ENCODE assay signal across 21 mouse cellular contexts in the genomic region with DNA sequence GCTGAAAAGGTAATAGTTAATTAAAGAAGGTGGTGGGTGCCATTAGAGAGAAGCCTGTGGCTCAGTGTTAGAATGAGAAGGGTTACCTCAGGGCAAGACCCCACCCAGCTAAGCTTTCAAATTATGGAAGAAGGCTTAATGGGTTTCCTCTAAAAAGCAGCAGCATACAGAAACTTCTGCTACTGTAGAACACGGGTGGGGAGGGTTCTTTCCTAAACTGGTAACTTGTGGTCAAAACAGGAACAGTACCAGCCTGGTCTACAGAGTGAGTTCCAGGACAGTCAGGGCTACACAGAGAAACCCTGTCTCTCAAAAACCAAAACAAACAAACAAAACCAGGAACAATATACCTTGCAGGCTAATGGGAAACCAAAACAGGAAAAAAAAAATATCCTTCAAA. TPM values are rescaled to one million over a fixed set of nuclear protein-coding genes. Genes with fewer than 3 reads are reported as not detected.
DNase-seq lines count a peak whose midpoint lies in the region; ATAC-seq and TF ChIP-seq lines count a peak whose summit lies in the region.
"Had no signal": no experiment of that assay in that cellular context is flagged by ENCODE, and none has a peak within 500 bp of the region (broad histone marks: within the 10 kb centered on the region; RNA-seq: fewer than 3 reads in every experiment).

No protein-coding gene starts in this region.

- H3K27me3 ChIP-seq in liver, embryonic 15.5 days, result no peaks in the 10 kb centered on the region
- no peaks in the 10 kb centered on the region for H3K27me3 ChIP-seq in splenic B cell, adult 2 months (ENCODE audit: control insufficient read depth, insufficient read depth, low read length, poor library complexity, severe bottlenecking)
- H3K27me3 ChIP-seq: embryonic facial prominence, embryonic 15.5 days; lung, embryonic 15.5 days; neural tube, embryonic 13.5 days had no signal

- DNase-seq in lung, postnatal 25 days (ENCODE audit: low spot score), result peak; percentile 16
- no peak for DNase-seq in lung, postnatal 4 days
- peak; percentile 21 for DNase-seq in splenic B cell, adult 2 months (ENCODE audit: low read depth, low spot score)
- no peak for DNase-seq in right cerebral cortex, adult 2 months (ENCODE audit: low spot score in 2 of 2)
- DNase-seq in yolk sac, embryonic 10.5 days (ENCODE audit: low spot score), result no peak
- DNase-seq: cerebellum, adult 8-10 months; gastrocnemius, postnatal 25 days; heart, postnatal 10 days; right cerebral cortex, postnatal 25 days; thymus, postnatal 4 days had no signal

- 20% methylated on average over 1 of the region's 1 CpGs for WGBS in liver, embryonic 15.5 days (ENCODE audit: insufficient replicate concordance)

- peak overlapping the region; percentile 23 for H3K27ac ChIP-seq in bone marrow macrophage, adult 2 months (ENCODE audit: insufficient read depth, low read depth, low read length)
- peak overlapping the region; percentile 68 for H3K27ac ChIP-seq in liver, embryonic 15.5 days (replicated peaks)
- H3K27ac ChIP-seq: embryonic facial prominence, embryonic 15.5 days; forebrain, embryonic 10.5 days; heart, embryonic 10.5 days; hindbrain, embryonic 14.5 days; lung, embryonic 15.5 days; midbrain, embryonic 10.5 days; neural tube, embryonic 13.5 days had no signal

- H3K4me3 ChIP-seq in bone marrow macrophage, adult 2 months (ENCODE audit: insufficient read depth, low read length), result no peak overlapping the region
- no peak overlapping the region for H3K4me3 ChIP-seq in liver, embryonic 15.5 days (replicated peaks)
- H3K4me3 ChIP-seq: embryonic facial prominence, embryonic 15.5 days; forebrain, embryonic 10.5 days; heart, embryonic 10.5 days; left cerebral cortex, adult 2 months; lung, embryonic 15.5 days; midbrain, embryonic 10.5 days; neural tube, embryonic 13.5 days had no signal

- no peaks in the 10 kb centered on the region for H3K9me3 ChIP-seq in liver, embryonic 15.5 days (replicated peaks)
- H3K9me3 ChIP-seq: embryonic facial prominence, embryonic 15.5 days; heart, embryonic 10.5 days; lung, embryonic 15.5 days; neural tube, embryonic 13.5 days had no signal

- H3K9ac ChIP-seq in liver, embryonic 15.5 days, result no peak overlapping the region
- H3K9ac ChIP-seq: embryonic facial prominence, embryonic 15.5 days; hindbrain, embryonic 14.5 days; lung, embryonic 15.5 days; neural tube, embryonic 13.5 days had no signal

- peaks cover 19% of the 10 kb centered on the region for H3K4me1 ChIP-seq in bone marrow macrophage, adult 2 months (ENCODE audit: control insufficient read depth, insufficient read depth, low read length)
- peaks cover 38% of the 10 kb centered on the region for H3K4me1 ChIP-seq in liver, embryonic 15.5 days (replicated peaks)
- H3K4me1 ChIP-seq: lung, embryonic 15.5 days had no signal

- peaks cover 7% of the 10 kb centered on the region; the same call in 1 of the 2 replicates for H3K36me3 ChIP-seq in liver, embryonic 15.5 days (replicated peaks)
- H3K36me3 ChIP-seq in splenic B cell, adult 2 months (ENCODE audit: control insufficient read depth, insufficient read depth, low read length, poor library complexity, severe bottlenecking), result no peaks in the 10 kb centered on the region
- H3K36me3 ChIP-seq: embryonic facial prominence, embryonic 15.5 days; heart, embryonic 10.5 days; lung, embryonic 15.5 days had no signal

- no peak for ATAC-seq in liver, embryonic 15.5 days (ENCODE audit: insufficient read depth)
- ATAC-seq: intestine, embryonic 16.5 days had no signal

- TF ChIP-seq POLR2A in bone marrow macrophage, adult 2 months (IDR thresholded peaks at IDR 0.05; ENCODE audit: borderline replicate concordance, low read depth, low read length), result no peak

- TF ChIP-seq CTCF in bone marrow macrophage, adult 2 months (IDR thresholded peaks at IDR 0.05; ENCODE audit: low read depth, low read length), result no peak

- H3K4me2 ChIP-seq in liver, embryonic 15.5 days, result 0 out of 2 replicates have a peak overlapping the region, but pooled peaks have one; percentile 66
- H3K4me2 ChIP-seq: embryonic facial prominence, embryonic 15.5 days; hindbrain, embryonic 14.5 days; lung, embryonic 15.5 days; neural tube, embryonic 13.5 days had no signal

RNA-seq across cellular contexts. Expression of gene Nipa2, which starts 7.1 kb away (rescaled TPM):
- polyA plus RNA-seq in bone marrow macrophage, adult 2 months (2012; ENCODE audit: insufficient read depth, insufficient read length, missing spikeins), result 60.9 and 66.4 TPM in 2 replicates
- polyA plus RNA-seq in liver, embryonic 15.5 days (2015; fragmentation: Nextera tagmentation; extraction: Ambion mirVana), result 21.0 and 23.6 TPM in 2 replicates

RNA-seq across cellular contexts. Expression of gene Nipa1, which starts 50.3 kb away (rescaled TPM):
- polyA plus RNA-seq in bone marrow macrophage, adult 2 months (2012; ENCODE audit: insufficient read depth, insufficient read length, missing spikeins), result 4.6 and 5.8 TPM in 2 replicates
- 13.6 and 15.4 TPM in 2 replicates for polyA plus RNA-seq in liver, embryonic 15.5 days (2015; fragmentation: Nextera tagmentation; extraction: Ambion mirVana)

Comparison
In these comparisons a context has a peak if more than half of its experiments do, and no peak if none do; other contexts are left out.
1. DNase-seq: peak in lung, postnatal 25 days (single experiment) and splenic B cell, adult 2 months (single experiment); none in lung, postnatal 4 days (0 of 2), right cerebral cortex, adult 2 months (0 of 2) and yolk sac, embryonic 10.5 days (single experiment).